Mouse (Mus musculus): ENCODE data around the gene Farp1.

- no peak for TF ChIP-seq CTCF (IDR thresholded peaks at IDR 0.05)
- no peak for TF ChIP-seq POLR2A (IDR thresholded peaks at IDR 0.05; ENCODE audit: insufficient read depth, low read depth, low read length)
- no peak for TF ChIP-seq EP300 (IDR thresholded peaks at IDR 0.05; ENCODE audit: insufficient read depth, low read depth, low read length)
Observed at GRCm38 (mm10) chr14:121238727-121239126, 203.7 kb downstream of the Farp1 start.

Measured in heart, adult 2 months (tissue).